Comparison of ENCODE assay signal across 8 mouse cellular contexts in the genomic region with DNA sequence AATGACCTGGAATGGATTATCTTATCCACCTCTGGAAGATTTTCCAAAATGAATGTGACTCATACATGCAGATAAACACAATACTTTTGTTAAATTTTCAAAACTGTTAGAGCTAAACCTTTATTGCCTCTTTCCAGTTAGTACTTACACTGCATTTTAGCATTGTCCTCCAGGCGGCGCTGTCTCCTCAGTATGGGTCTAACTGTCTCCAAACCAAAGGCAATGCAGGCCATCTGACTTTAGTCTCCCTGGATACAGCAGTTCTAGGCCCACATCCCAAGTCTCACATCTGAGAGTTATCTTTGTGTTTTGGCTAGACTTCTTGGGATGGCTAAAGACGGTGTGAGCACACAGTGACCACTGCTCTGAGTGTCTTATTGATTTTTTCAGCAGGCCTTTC.
DNase-seq lines count a peak whose midpoint lies in the region; ATAC-seq lines count a peak whose summit lies in the region.

No protein-coding gene starts in this region.

- intact Hi-C loops in heart, postnatal 14 days (cut with DNase I), result loop anchor here (1.0 to 10.0 kb wide), 4 partner anchors 82 to 1009 kb away; partner anchors contain the start of genes Lrrc3b and Top2b

- no peak overlapping the region for H3K27ac ChIP-seq in heart, embryonic 12.5 days (ENCODE audit: poor library complexity, severe bottlenecking)
- no peak overlapping the region for H3K27ac ChIP-seq in embryonic facial prominence, embryonic 10.5 days (replicated peaks)
- no peak overlapping the region for H3K27ac ChIP-seq in midbrain, embryonic 13.5 days

- H3K4me3 ChIP-seq in heart, embryonic 12.5 days, result no peak overlapping the region
- H3K4me3 ChIP-seq in embryonic facial prominence, embryonic 10.5 days, result no peak overlapping the region
- no peak overlapping the region for H3K4me3 ChIP-seq in midbrain, embryonic 13.5 days (replicated peaks)

- H3K9ac ChIP-seq in heart, embryonic 12.5 days, result no peak overlapping the region
- no peak overlapping the region for H3K9ac ChIP-seq in midbrain, embryonic 13.5 days (replicated peaks)

- DNase-seq in heart, adult 11 months, result peak; percentile 92
- DNase-seq in adrenal gland, postnatal 36 days, result peak; percentile 84 to 86
- DNase-seq in embryonic facial prominence, embryonic 10.5 days (ENCODE audit: low spot score), result peak; percentile 73
- DNase-seq in heart, postnatal 14 days, result peak; percentile 82 to 91
- DNase-seq in left cerebral cortex, adult 11 months (ENCODE audit: low spot score), result peak; percentile 52
- DNase-seq in spleen, postnatal 14 days (ENCODE audit: low spot score in 2 of 2), result peak; percentile 43 to 72

- no peaks in the 10 kb centered on the region for H3K36me3 ChIP-seq in heart, embryonic 12.5 days
- H3K36me3 ChIP-seq in embryonic facial prominence, embryonic 10.5 days (replicated peaks), result no peaks in the 10 kb centered on the region
- H3K36me3 ChIP-seq in midbrain, embryonic 13.5 days, result no peaks in the 10 kb centered on the region

- no peak overlapping the region for H3K4me2 ChIP-seq in heart, embryonic 12.5 days
- H3K4me2 ChIP-seq in midbrain, embryonic 13.5 days (replicated peaks), result no peak overlapping the region

- H3K9me3 ChIP-seq in heart, embryonic 12.5 days (replicated peaks), result no peaks in the 10 kb centered on the region
- no peaks in the 10 kb centered on the region for H3K9me3 ChIP-seq in embryonic facial prominence, embryonic 10.5 days
- no peaks in the 10 kb centered on the region for H3K9me3 ChIP-seq in midbrain, embryonic 13.5 days

- 21% methylated on average over 3 of the region's 3 CpGs for WGBS in heart, embryonic 12.5 days
- WGBS in embryonic facial prominence, embryonic 10.5 days, result 21% methylated on average over 3 of the region's 3 CpGs
- WGBS in midbrain, embryonic 13.5 days, result 20% methylated on average over 3 of the region's 3 CpGs

- peaks cover 3% of the 10 kb centered on the region; the same call in 1 of the 2 replicates for H3K4me1 ChIP-seq in heart, embryonic 12.5 days (replicated peaks)
- no peaks in the 10 kb centered on the region for H3K4me1 ChIP-seq in embryonic facial prominence, embryonic 10.5 days
- H3K4me1 ChIP-seq in midbrain, embryonic 13.5 days (replicated peaks), result no peaks in the 10 kb centered on the region

- ATAC-seq in heart, embryonic 12.5 days (ENCODE audit: insufficient number of reproducible peaks, low FRiP score), result no peak
- ATAC-seq in midbrain, embryonic 13.5 days, result 0 out of 2 replicates have a peak, but pooled peaks have one; percentile 43

- H3K27me3 ChIP-seq in heart, embryonic 12.5 days (replicated peaks), result no peaks in the 10 kb centered on the region
- no peaks in the 10 kb centered on the region for H3K27me3 ChIP-seq in embryonic facial prominence, embryonic 10.5 days (replicated peaks; ENCODE audit: low read depth, poor library complexity, severe bottlenecking)
- H3K27me3 ChIP-seq in midbrain, embryonic 13.5 days, result no peaks in the 10 kb centered on the region
